Mouse (Mus musculus): Measurements from ENCODE around the gene Cdh3.
A peak's percentile ranks its signal among the peaks of the same experiment; 100 is the strongest.
"Not testable (repeated sequence)": the region's sequence is repeated elsewhere in the genome, so short reads cannot be mapped to it uniquely, and the experiment has no call there.

Gene Cdh3

GRCm38 (mm10) chr8:106572175-106572574, 61.5 kb downstream of the Cdh3 start:
- DNase-seq: not testable (repeated sequence)

DNA sequence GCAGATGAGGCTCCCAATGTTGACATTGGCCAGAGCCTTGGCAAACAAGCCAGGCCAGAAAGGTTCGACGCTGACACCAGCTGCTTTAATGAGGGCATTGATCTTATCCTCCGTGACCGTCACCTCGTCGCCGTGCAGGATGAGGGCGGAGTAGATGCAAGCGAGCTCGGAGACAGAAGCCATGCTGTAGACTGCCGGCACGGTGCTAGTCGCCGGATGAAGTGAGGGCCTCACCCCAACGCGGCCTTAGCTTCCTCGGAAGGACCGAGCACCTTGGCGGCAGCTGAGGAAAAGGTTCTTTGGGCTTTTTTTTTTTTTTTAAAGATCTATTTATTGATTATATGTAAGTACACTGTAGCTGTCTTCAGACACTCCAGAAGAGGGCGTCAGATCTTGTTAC, 62.5 kb downstream of the Cdh3 start, which contains the start of gene Gm10073:
Gm10073 (minus strand) TSS at position 294 of the 400 bp plus-strand sequence.
- DNase-seq: not testable (repeated sequence)

DNA sequence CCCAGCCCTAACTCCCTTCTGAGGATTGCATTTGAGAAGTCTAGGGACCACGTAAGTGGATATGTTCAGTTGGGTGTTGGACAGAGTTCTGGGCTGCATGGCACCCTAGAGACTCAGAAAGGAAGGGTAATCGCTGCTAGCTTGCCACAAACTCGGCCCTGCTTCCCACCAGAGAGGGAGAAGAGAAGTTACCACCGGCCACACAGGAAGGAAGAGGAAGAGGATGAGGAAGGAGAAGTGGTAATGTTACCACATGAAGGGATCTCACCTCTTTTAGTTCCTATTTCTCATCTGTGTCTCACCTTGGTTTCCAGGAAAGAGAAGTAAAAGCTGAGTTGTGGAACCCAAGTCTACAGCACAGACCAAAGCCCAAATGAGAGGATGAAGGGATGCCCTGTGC, 63.6 kb downstream of the Cdh3 start:
- DNase-seq: no peak

GRCm38 (mm10) chr8:106576849-106577555, 66.3 kb downstream of the Cdh3 start:
- no peak for DNase-seq

DNA sequence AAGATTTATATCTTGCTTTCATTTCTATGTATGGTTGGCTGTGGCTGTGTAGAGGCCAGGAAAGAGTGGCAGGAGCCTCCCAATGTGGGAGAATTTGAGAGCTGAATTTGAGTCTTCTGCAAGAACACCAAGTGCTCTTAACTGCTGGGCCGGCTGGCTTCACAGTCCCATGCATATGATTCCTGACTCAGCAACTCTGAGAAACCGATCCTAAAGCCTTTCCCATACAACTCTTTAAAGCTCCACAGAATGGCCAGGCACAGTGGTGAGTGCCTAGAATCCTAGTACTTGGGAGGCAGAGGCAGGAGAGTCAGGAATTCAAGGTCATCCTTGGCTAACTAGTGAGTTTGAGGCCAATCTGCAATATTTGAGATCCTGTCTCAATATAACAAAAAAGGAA, 68.8 kb downstream of the Cdh3 start:
- no peak for DNase-seq

DNA sequence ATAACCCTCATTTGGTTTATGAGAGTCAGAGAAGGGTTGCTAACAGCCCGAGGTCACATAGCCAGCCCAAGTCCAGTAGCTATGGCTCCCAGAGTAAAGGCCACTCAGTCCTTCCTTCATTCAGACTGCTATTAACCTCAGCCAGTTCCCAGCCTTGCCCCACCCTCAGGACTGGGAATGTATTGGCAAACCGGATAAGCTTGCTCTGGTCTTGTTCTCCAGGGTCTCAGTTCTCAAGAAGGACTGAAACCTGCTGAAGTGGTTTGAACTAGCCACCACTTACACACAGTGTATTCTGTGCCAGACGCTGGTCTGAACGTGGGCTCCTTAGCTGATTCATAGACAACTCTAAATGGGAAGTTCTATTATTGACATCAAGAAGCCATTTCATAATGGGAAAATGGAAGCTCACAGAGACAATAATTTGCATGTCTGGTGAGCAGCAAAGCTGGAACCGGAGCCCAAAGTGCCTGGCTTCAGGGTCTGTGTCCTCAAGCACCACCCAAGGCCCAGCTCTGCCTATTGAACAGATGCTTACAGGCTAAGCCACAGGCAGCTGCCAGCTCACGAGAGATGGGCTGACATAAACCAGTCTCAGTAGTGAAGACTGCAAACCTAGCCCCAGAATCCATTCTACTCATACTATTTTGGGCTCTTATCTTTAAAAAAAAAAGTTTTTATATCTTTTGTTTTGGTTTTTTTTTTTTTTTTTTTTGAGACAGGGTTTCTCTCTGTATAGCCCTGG, 70.8 kb downstream of the Cdh3 start:
- DNase-seq: no peak

DNA sequence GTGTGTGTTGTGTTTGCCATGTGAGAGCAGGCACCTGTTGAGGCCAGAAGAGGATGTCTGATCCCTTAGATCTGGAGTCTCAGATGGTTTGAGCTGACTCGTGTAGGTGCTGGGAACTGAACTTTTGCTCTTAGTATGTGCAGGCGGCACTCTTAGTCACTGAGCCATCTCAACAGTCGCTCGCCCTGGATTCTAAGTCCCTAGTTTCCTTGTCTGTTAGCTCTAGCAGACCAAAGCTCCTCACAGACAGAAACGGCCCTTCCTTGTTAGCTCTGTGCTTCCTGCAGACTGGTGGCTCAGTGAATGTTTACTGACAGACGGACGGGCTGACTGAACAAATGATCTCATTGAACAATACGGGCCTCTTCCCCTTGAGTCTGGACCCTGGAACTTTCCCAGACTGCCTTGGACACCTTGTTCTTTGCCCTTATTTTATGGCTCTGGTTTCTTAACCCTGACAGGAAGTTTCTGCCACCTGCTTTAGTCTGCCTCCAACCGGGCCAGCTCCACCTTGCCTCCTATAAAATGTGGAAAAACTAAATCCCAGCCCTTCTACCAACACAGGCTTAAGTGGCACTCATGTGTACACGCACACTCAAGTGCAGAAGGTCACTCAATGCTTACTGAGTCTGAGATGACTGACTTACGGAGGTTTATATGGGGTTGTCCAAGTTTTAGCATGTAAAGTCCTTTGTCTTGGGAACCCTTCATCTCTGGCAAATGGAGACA, 74.4 kb downstream of the Cdh3 start:
- no peak for DNase-seq

DNA sequence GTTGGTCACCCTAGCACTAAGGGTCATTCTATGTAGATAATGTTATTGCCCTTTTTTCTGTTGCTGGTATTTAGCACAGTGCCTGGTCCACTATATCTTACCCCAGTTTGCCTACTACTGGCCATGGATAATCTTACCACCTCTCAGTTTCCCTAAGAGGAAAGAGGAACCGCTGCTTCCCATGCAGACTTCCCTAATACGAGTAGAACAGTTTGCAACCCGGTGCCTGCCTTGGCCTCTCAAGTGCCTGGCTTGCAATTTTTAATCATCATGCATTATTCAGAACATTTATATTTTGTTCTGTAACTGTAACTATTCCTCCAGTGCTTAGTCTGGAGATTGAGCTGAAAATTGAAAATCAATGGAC, 75.0 kb downstream of the Cdh3 start:
- no peak for DNase-seq

DNA sequence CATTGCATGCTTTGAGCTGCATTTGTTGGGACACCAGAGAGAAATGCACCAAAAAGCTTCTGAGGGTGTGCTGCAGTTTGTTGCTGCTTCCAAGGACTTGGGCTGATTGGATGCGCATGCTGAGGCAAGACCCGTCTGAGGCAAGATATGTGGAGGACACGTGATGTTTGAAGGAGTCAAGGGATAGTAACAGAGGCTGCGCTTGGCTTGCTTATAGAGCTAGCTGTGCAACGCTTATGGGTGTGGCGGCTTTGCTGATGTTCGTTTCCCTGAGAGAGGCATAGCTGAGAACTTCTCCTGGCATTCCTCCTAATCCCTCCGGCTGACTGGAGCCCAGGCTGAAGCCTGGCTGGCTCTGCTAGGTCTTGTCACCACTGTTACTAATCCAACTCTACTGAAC, 76.2 kb downstream of the Cdh3 start:
- no peak for DNase-seq

DNA sequence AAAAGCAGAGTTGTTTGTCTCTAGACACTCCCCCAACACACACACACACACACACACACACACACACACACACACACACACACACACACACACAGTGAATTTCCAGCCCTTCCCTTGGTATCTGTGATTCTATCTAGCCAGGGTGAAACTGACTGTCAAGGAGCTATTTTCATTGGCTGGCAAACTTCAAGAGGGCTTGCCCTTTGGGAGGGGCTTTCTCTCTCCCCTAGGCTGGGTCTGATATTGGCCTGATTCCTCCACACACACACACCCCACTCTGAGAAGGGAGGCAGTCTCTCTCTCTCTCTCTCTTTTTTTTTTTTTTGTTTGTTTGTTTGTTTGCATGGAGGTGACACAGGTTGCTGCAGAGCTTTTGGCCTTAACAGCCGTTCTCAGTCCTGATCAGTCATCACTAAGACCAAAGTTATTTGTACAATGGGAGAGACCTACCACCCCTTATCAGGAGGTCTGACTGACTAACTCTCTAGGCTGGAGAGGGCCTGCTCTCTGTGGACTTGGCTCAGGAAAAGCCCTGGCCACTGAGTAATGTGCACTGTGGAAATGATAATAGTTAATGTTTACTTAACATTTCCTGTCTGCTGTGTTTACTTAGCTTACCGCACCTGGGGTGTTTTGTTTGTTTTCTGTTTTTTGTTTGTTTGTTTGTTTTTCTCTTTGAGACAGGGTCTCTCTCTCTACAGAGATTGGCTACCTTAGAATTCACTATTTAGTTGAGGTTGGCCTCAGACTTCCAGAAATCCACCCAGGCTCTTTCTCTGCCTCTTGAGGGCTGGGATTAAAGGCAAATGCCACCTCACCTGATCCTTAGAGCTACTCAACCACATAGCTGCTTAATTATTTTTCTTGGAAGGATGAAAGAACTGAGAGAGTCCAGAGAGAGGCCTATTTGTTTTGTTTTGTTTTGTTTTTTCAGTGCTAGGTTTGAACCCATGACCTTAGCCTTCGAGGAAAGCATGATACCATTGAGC, 78.0 kb downstream of the Cdh3 start:
- DNase-seq: no peak

GRCm38 (mm10) chr8:106592458-106592857, 81.8 kb downstream of the Cdh3 start:
- no peak for DNase-seq

DNA sequence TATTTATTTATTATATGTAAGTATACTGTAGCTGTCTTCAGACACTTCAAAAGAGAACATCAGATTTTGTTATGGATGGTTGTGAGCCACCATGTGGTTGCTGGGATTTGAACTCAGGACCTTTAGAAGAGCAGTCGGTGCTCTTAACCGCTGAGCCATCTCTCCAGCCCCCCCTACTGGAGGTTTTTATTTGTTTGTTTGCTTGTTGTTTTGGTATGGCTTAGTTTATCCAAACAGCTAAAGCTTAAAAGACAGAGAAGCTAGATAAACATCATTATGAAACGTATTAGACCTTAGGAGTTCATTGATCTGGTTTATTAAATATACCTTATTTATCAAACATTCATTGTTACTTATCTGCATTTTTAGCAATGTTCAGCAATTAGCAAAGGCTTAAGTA, 84.9 kb downstream of the Cdh3 start:
- DNase-seq: not testable (repeated sequence)

DNA sequence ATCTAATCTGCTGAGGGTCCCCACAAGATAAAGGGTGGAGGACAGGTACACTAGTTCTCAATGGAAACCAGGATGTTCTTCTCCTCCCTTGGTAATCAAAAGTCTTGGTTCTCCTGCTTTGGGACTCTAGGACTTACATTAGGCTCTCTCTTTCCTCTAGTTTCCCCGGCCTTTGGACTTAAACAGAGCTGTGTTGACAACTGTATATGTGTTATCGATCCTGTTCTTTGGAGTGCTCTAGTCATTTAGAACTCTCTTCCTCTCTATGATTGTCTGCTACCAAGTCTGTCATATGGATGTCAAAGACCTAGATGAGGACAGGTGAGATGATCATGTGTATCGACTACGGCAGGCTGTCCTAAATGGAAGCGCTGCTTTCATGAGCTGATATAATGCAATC, 86.4 kb downstream of the Cdh3 start:
- DNase-seq: no peak

GRCm38 (mm10) chr8:106599265-106599979, 88.7 kb downstream of the Cdh3 start:
- DNase-seq: no peak

- DNase-seq: peak; percentile 69
These were observed 92.6 kb downstream of the Cdh3 start, which contains the start of gene Cdh1 for GRCm38 (mm10) chr8:106603131-106603819. Gene Cdh1, plus strand, starts transcription at chr8:106603351.

- DNase-seq: peak; percentile 6
These were observed 93.2 kb downstream of the Cdh3 start for GRCm38 (mm10) chr8:106603933-106604332.

- no peak for DNase-seq
These were observed 95.0 kb downstream of the Cdh3 start for GRCm38 (mm10) chr8:106605657-106606056.

DNA sequence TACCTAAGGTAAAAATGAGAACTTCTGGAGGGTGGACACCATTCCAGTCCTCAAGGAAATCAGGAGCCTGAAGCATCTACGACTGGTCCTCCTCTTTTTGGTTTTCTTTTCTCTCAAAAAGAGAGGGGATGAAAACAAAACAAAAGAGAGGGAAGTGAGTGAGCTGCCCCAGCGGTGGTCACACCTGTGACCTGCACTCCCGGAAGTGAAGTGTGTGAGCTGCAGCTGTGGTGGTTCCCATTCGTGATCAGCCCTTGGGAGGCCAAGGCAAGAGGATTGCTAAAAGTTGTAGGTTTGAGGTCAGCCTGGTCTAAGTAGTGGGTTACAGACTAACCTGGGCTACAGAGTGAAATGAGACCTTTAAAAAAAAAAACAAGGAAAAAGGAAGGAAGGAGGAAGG, 95.4 kb downstream of the Cdh3 start:
- DNase-seq: no peak

DNA sequence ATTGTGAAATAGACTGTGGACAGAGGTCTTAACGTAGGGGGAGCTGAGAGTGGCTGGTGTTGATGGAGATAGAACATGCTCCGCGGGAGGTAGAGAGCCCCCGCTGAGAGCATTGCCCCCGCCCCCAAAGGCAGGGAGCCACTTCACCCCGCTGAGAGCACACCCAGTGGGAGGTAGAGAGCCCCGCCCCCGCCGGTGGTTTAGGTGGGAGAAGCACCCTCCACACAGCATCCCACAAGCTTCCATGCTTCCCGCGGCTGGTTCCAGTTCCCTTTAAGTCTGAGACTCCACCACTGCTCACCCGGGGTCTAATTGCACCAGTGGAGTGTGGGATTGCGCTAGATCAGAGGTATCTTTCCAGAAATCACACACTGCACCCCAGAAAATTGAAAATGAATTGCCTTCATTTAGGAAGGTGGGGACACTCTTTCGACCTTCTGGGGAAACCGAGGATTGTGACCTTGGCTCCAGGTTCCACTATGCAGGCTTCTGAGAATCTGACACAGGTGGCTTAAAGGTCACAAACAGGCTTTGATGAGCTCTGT, 96.0 kb downstream of the Cdh3 start:
- peak; percentile 8 for DNase-seq
